Mouse (Mus musculus) midbrain, embryonic 14.5 days (tissue): ENCODE data around the gene Nebl. TPM values are rescaled to one million over a fixed set of nuclear protein-coding genes. Genes with fewer than 3 reads are reported as not detected.

Source experiments
- ATAC-seq: fragments of 200-750 bp; cut with Nextera tagmentation; 2 replicates; pipeline ENCODE4 v1.8.0; 2017; ENCODE audit warnings: moderate number of reproducible peaks, moderate library complexity; ENCODE audit not compliant: low FRiP score, low TSS enrichment
- DNase-seq: peaks from one replicate; pipeline ENCODE4 v3.0.0-alpha.2; 2015
- H3K27ac ChIP-seq: fragments of 300-500 bp; sonication (generic); replicated peaks from 2 replicates; pipeline ENCODE4 v1.5.1; 2014; ENCODE audit warnings: mild to moderate bottlenecking, low read depth, low read length, moderate library complexity
- H3K27me3 ChIP-seq: fragments of 300-500 bp; sonication (generic); 2 replicates; pipeline ENCODE4 v1.6.1; 2014; ENCODE audit warnings: low read length, control low read depth, mixed read lengths; ENCODE audit not compliant: control insufficient read depth, insufficient read depth
- H3K36me3 ChIP-seq: fragments of 300-500 bp; sonication (generic); 2 replicates; pipeline ENCODE4 v1.6.1; 2014; ENCODE audit warnings: low read length, control low read depth; ENCODE audit not compliant: control insufficient read depth, insufficient read depth
- H3K4me1 ChIP-seq: fragments of 300-500 bp; sonication (generic); 2 replicates; pipeline ENCODE4 v1.6.1; 2014; ENCODE audit warnings: mild to moderate bottlenecking, antibody characterized with exemption, low read length, control low read depth; ENCODE audit not compliant: control insufficient read depth, insufficient read depth
- H3K4me2 ChIP-seq: fragments of 300-500 bp; sonication (generic); 2 replicates; pipeline ENCODE4 v1.6.1; 2014; ENCODE audit warnings: mild to moderate bottlenecking, low read length, moderate library complexity
- H3K4me3 ChIP-seq: fragments of 300-500 bp; sonication (generic); replicated peaks from 2 replicates; pipeline ENCODE4 v1.5.1; 2014; ENCODE audit warnings: low read depth, low read length
- H3K9ac ChIP-seq: fragments of 300-500 bp; sonication (generic); replicated peaks from 2 replicates; pipeline ENCODE4 v1.6.1; 2014; ENCODE audit warnings: mild to moderate bottlenecking, low read length, moderate library complexity
- H3K9me3 ChIP-seq: fragments of 300-500 bp; sonication (generic); 2 replicates; pipeline ENCODE4 v1.6.1; 2016; ENCODE audit warnings: low read length, control low read depth, mixed read lengths; ENCODE audit not compliant: control insufficient read depth
- WGBS: fragments of 180-500 bp; shearing (Covaris S2); extraction: QIAGEN DNeasy Blood & Tissue Kit; methylation state at CpG from one replicate; pipeline ENCODE4 v1.1.7; 2014; 5-methylcytosine and 5-hydroxymethylcytosine counted together
- polyA plus RNA-seq: library from polyadenylated mRNA; unstranded; fragments of >200 nt; fragmentation: Nextera tagmentation; extraction: Ambion mirVana; gene quantifications from 2 replicates; pipeline ENCODE4 v1.2.1, GENCODE M21; 2014

Gene Nebl
- polyA plus RNA-seq, 1 experiment from 2014 or later: 6.7 TPM

DNA sequence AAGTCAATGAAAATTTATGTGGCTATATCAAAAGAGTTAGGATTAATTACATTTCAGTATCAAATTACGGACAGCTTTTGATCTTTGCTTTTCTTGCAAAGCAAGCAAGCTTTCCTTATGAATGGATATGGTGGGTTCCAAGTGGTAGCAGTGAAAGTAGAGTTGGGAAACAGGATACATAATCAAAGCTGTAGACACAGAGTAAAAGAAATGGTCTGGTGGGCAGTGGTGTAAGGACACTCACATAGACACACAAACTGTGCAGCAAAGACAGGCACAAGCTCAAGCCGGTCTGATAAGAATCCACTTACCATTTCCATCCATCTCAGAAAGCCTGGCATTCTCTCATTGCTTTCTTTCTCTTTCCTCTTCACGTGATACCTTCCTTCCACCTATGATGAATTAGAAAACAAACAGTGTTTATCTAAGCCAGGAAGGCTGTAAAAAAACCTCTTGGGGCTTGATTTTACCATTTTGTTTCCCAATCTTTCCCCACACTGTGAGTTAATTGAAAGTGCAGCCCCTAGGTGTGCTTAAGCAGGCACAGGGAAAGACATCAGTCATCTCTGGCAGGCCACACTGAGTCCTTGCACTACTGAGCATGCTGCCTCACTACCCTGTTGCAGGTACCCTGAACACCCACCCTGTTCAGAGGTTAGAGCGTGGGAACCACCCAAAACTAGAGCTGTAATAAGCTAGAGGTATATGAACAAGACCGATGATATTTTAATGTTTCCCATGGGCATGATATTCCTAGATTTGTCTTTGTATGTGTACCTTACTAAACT lies 205.3 kb downstream of the Nebl start:
- H3K36me3 ChIP-seq: no peaks in the 10 kb centered on the region
- H3K9ac ChIP-seq: no peak overlapping the region
- no peak for ATAC-seq
- no peak for DNase-seq
- 89% methylated on average over 5 of the region's 5 CpGs for WGBS
- H3K4me3 ChIP-seq: no peak overlapping the region
- H3K9me3 ChIP-seq: no peaks in the 10 kb centered on the region
- no peak overlapping the region for H3K27ac ChIP-seq
- H3K27me3 ChIP-seq: no peaks in the 10 kb centered on the region
- peaks cover 26% of the 10 kb centered on the region for H3K4me1 ChIP-seq
- H3K4me2 ChIP-seq: no peak overlapping the region

DNA sequence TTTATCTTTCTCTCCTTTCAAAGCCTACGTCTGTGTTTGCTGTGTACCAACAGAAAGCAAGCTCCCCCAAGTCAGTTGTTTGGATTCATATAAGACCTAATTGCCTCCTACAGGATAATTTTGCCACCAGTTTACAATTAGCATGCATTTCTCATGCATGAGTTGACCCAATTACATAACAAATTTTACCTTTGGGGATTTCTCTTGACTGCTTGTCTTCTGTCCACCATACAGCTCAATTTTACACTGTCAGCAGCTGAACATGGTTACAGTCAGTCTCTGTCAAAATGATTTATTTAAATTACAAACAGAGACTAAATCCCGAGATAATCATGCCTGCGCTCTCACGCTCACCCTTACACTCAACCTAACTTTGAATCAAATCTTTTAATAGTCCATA lies 206.1 kb downstream of the Nebl start:
- Histone ChIP-seq H3K27me3 (no peaks in the 10 kb centered on the region), H3K4me2 (no peak overlapping the region), H3K9ac (no peak overlapping the region), H3K27ac (no peak overlapping the region), H3K4me3 (no peak overlapping the region), H3K36me3 (no peaks in the 10 kb centered on the region), H3K9me3 (no peaks in the 10 kb centered on the region), H3K4me1 (peaks cover 26% of the 10 kb centered on the region)
- peak; percentile 62 for DNase-seq
- 23% methylated on average over 4 of the region's 4 CpGs for WGBS
- ATAC-seq: peak; percentile 67; the same call in 1 of the 2 replicates

DNA sequence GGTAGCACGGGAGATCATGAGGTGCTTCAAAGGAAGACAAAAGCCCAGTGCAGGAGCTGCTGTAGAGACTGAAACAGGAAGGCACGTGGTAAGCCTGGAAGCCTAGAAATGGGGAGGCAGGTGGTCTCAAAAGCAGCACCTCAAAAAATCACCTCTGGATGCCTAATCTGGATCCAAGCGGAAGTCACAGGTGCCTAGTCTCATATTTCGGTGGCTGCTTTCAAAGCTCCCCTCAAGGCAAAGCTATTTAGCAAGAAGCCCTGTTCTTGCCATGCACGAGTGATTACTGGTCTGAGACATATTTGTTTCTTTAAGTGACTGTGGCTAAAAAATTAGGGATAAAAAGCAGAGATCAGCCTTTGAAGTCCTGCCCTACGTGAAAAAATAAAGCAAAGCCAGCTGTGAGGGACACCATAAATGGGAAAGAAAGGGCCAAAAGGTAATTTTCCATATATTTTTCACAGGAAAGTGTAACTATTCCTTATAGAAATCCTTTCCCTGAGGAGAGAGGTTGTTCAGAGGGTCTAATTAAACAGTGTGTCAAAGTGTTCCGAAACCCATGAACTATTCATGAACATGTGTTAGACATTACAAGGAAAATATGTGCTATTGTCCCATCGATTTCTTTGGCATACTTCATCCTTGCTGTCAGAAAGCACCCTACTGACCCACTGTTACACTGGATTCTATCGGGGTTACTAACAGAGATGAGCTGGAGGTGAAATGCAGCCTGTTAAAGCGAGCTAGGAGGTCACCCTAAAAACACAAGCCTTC lies 206.9 kb downstream of the Nebl start:
- Histone ChIP-seq H3K9ac (no peak overlapping the region), H3K4me3 (no peak overlapping the region), H3K4me2 (no peak overlapping the region), H3K36me3 (no peaks in the 10 kb centered on the region), H3K27ac (no peak overlapping the region), H3K4me1 (peaks cover 26% of the 10 kb centered on the region), H3K27me3 (no peaks in the 10 kb centered on the region), H3K9me3 (no peaks in the 10 kb centered on the region)
- 35% methylated on average over 10 of the region's 10 CpGs for WGBS
- DNase-seq (peak; percentile 25), ATAC-seq (no peak; the same call in 1 of the 2 replicates)

DNA sequence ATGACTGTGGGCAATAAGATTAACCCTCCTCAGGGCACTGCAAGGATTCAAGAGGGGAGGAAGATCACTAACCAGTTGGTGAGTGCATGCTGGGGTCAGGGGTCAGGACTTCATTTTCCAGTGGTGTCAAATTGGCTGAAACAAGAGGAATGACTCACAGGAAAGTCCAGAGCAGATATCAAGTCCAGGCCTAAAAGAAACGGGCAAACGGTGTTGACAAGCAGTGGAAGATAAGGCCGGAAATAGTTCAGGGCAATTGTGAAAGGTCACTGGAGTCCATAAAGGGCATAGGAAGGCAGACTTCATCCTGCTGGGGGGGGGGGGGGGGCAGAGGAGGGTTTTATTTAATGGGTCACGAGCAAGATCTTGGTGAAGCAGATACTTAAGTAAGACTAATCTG lies 207.5 kb downstream of the Nebl start:
- no peaks in the 10 kb centered on the region for H3K9me3 ChIP-seq
- ATAC-seq (no peak), DNase-seq (no peak)
- no peak overlapping the region for H3K4me2 ChIP-seq
- WGBS: 58% methylated on average over 4 of the region's 4 CpGs
- no peaks in the 10 kb centered on the region for H3K36me3 ChIP-seq
- no peak overlapping the region for H3K9ac ChIP-seq
- no peak overlapping the region for H3K27ac ChIP-seq
- H3K27me3 ChIP-seq: no peaks in the 10 kb centered on the region
- peaks cover 26% of the 10 kb centered on the region for H3K4me1 ChIP-seq
- no peak overlapping the region for H3K4me3 ChIP-seq

DNA sequence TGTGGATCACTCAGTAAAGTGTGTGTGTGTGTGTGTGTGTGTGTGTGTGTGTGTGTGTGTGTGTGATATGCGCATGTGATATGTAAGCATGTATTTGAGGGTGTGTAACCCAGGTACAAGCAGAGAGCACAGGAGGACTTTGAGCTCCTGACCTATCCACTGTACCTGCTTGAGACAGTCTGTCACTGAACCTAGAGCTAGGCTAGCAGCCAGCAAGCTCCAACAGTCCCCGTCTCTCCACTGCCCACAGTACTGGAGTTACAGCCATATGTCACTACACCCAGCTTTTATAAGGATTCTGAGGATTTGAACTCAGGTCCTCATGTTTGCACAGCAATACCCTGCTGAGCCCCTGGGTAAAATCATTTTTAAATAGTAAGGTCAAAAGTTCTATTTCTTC lies 215.6 kb downstream of the Nebl start:
- Histone ChIP-seq H3K4me1 (no peaks in the 10 kb centered on the region; the same call in 1 of the 2 replicates), H3K27me3 (no peaks in the 10 kb centered on the region), H3K27ac (no peak overlapping the region), H3K4me2 (no peak overlapping the region), H3K4me3 (no peak overlapping the region), H3K9ac (no peak overlapping the region), H3K36me3 (no peaks in the 10 kb centered on the region), H3K9me3 (no peaks in the 10 kb centered on the region)
- WGBS: 91% methylated on average over 2 of the region's 2 CpGs
- DNase-seq (no peak), ATAC-seq (no peak; the same call in 1 of the 2 replicates)

DNA sequence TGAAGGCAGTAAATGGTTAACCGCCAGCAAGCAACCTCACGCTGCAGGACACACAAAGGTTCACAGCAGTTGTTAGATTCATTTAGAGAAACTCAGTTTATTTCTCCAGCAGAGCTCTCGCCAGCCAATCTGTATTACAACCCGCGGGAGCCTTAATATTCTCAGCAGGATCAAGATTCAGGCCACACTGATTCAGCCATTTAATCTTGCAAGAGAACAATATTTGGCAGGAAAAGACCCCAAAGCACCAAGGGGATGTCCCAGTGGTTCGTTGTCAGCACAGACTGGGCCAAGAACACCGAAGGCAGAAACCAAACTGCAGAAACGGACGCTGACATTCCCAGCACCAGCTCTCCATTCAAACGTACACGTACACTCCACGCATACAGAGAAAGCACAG lies 216.5 kb downstream of the Nebl start:
- H3K27ac ChIP-seq: no peak overlapping the region
- ATAC-seq (no peak), DNase-seq (peak; percentile 53)
- no peak overlapping the region for H3K4me2 ChIP-seq
- no peak overlapping the region for H3K4me3 ChIP-seq
- H3K27me3 ChIP-seq: no peaks in the 10 kb centered on the region
- no peaks in the 10 kb centered on the region; the same call in 1 of the 2 replicates for H3K4me1 ChIP-seq
- no peaks in the 10 kb centered on the region for H3K36me3 ChIP-seq
- H3K9me3 ChIP-seq: no peaks in the 10 kb centered on the region
- no peak overlapping the region for H3K9ac ChIP-seq
- WGBS: 42% methylated on average over 12 of the region's 12 CpGs

DNA sequence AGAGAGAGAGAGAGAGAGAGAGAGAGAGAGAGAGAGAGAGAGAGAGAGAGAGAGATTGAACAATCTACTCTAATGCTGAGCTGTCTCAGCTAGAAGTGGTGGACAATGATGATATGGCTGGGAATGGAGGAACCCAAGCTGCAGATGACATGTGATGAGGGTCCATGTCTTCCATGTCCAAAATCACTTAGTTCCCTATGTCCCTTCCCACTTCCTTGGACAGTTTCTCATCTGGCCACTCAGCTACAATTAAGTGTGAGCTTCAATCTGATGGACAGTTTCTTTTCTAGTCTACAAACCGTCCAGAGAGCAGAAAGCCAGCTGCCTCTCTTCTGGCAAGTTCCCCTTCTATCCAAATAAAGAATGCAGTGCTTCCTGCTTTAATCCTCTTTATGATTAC lies 221.3 kb downstream of the Nebl start:
- 42% methylated on average over 1 of the region's 1 CpGs for WGBS
- no peak for ATAC-seq
- no peaks in the 10 kb centered on the region for H3K27me3 ChIP-seq
- H3K9ac ChIP-seq: no peak overlapping the region
- no peak overlapping the region for H3K4me2 ChIP-seq
- no peaks in the 10 kb centered on the region for H3K36me3 ChIP-seq
- no peaks in the 10 kb centered on the region; the same call in 1 of the 2 replicates for H3K4me1 ChIP-seq
- no peaks in the 10 kb centered on the region for H3K9me3 ChIP-seq
- H3K27ac ChIP-seq: no peak overlapping the region
- DNase-seq: no peak
- H3K4me3 ChIP-seq: no peak overlapping the region

DNA sequence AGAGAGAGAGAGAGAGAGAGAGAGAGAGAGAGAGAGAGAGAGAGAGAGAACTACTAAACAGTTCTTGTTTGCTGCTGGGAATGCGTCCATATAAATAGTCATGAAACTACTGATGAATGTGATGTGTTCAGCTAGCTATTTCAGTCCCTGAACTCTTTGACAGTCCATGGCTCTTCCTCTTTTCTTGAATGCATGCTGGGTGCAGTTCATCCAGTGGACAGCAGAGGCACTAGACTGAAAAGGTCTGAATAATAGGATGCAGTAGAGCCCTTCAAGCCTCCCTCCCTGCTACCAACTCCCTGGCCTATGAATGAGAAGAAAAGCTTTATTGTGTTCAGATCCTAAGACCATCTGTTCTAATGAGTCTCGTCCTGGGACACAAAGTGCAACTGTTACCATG lies 223.9 kb downstream of the Nebl start:
- H3K36me3 ChIP-seq: no peaks in the 10 kb centered on the region
- no peaks in the 10 kb centered on the region for H3K4me1 ChIP-seq
- no peaks in the 10 kb centered on the region for H3K9me3 ChIP-seq
- no peaks in the 10 kb centered on the region for H3K27me3 ChIP-seq
- no peak overlapping the region for H3K9ac ChIP-seq
- no peak for ATAC-seq
- no peak for DNase-seq
- H3K4me3 ChIP-seq: no peak overlapping the region
- no peak overlapping the region for H3K4me2 ChIP-seq
- 81% methylated on average over 2 of the region's 2 CpGs for WGBS
- H3K27ac ChIP-seq: no peak overlapping the region
